Mouse (Mus musculus) spleen, postnatal 14 days (tissue): ENCODE measurements around the gene Gipc3.

Experiments
- DNase-seq, 2 experiments: peaks; one replicate each; pipeline ENCODE4 v3.0.0; 2021 to 2022; ENCODE audit warnings: low spot score in 2 of 2

The Gipc3 gene

GRCm38 (mm10) chr10:81349146-81349545, 6.1 kb upstream of the Gipc3 start:
- DNase-seq, result peak in 1 of 2 experiments; percentile 43

- peak; percentile 46 to 66 for DNase-seq
Measured at GRCm38 (mm10) chr10:81346453-81347067, 3.5 kb upstream of the Gipc3 start.

GRCm38 (mm10) chr10:81345162-81345534, 2.1 kb upstream of the Gipc3 start:
- DNase-seq, result no peak

- DNase-seq, result no peak
Measured at GRCm38 (mm10) chr10:81344421-81345161, 1.5 kb upstream of the Gipc3 start.

GRCm38 (mm10) chr10:81341333-81341949, 1.6 kb downstream of the Gipc3 start:
- peak in 1 of 2 experiments; percentile 74 for DNase-seq

GRCm38 (mm10) chr10:81340551-81341332, 2.3 kb downstream of the Gipc3 start:
- no peak for DNase-seq

GRCm38 (mm10) chr10:81336558-81336957, 6.5 kb downstream of the Gipc3 start:
- no peak for DNase-seq

- DNase-seq, result no peak
Measured at GRCm38 (mm10) chr10:81335393-81336340, 7.4 kb downstream of the Gipc3 start.

- DNase-seq, result no peak
Measured at GRCm38 (mm10) chr10:81334324-81334723, 8.7 kb downstream of the Gipc3 start.

- no peak for DNase-seq
Measured at GRCm38 (mm10) chr10:81332277-81332676, 10.8 kb downstream of the Gipc3 start.

- no peak for DNase-seq
Measured at GRCm38 (mm10) chr10:81330007-81330406, 13.1 kb downstream of the Gipc3 start.

- peak in 1 of 2 experiments; percentile 36 for DNase-seq
Measured at GRCm38 (mm10) chr10:81329194-81329975, 13.7 kb downstream of the Gipc3 start.

- no peak for DNase-seq
Measured at GRCm38 (mm10) chr10:81328386-81328785, 14.7 kb downstream of the Gipc3 start, which contains the start of gene Tbxa2r. Gene Tbxa2r (plus strand): TSS chr10:81328731.

- DNase-seq, result no peak
Measured at GRCm38 (mm10) chr10:81327959-81328358, 15.1 kb downstream of the Gipc3 start.

- no peak for DNase-seq
Measured at GRCm38 (mm10) chr10:81326858-81327257, 16.2 kb downstream of the Gipc3 start.

- no peak for DNase-seq
Measured at GRCm38 (mm10) chr10:81325781-81326180, 17.3 kb downstream of the Gipc3 start.

- no peak for DNase-seq
Measured at GRCm38 (mm10) chr10:81325176-81325575, 17.9 kb downstream of the Gipc3 start.

GRCm38 (mm10) chr10:81323791-81324530, 19.1 kb downstream of the Gipc3 start:
- DNase-seq, result no peak

GRCm38 (mm10) chr10:81323141-81323775, 19.8 kb downstream of the Gipc3 start:
- no peak for DNase-seq
